Mouse (Mus musculus): ENCODE results near the gene Ide.

GRCm38 (mm10) chr19:37317359-37317758, 20.3 kb downstream of the Ide start:
- TF ChIP-seq CTCF (IDR thresholded peaks at IDR 0.05; ENCODE audit: control insufficient read depth, insufficient read depth, insufficient read length) (no peak), CEBPB (IDR thresholded peaks at IDR 0.05; ENCODE audit: low read depth) (no peak), MYOG (IDR thresholded peaks at IDR 0.05; ENCODE audit: control insufficient read depth, extremely low read depth, insufficient read length) (no peak), USF1 (IDR thresholded peaks at IDR 0.05; ENCODE audit: low read depth) (no peak), MYOD1 (IDR thresholded peaks at IDR 0.05; ENCODE audit: control insufficient read depth, insufficient read length, low read depth) (no peak), MAX (IDR thresholded peaks at IDR 0.05) (no peak)

All from C2C12 (cell line).